Comparison of ENCODE assay signal across 31 mouse cellular contexts in genomic region chrX:11883738-11884716, GRCm38 (mm10).
DNase-seq lines count a peak whose midpoint lies in the region; ATAC-seq and TF ChIP-seq lines count a peak whose summit lies in the region.
"Had no signal": no experiment of that assay in that cellular context is flagged by ENCODE, and none has a peak within 500 bp of the region (broad histone marks: within the 10 kb centered on the region; RNA-seq: fewer than 3 reads in every experiment).

No protein-coding gene starts in this region.

- ATAC-seq in lung, embryonic 16.5 days (ENCODE audit: low read depth): peak; percentile 70
- ATAC-seq: hindbrain, postnatal 0 days; intestine, embryonic 16.5 days; liver, embryonic 12.5 days; midbrain, embryonic 16.5 days; Patski had no signal

- H3K4me3 ChIP-seq in lung, embryonic 16.5 days (ENCODE audit: low read length): no peak overlapping the region
- no peak overlapping the region for H3K4me3 ChIP-seq in lung, adult 2 months (replicated peaks; ENCODE audit: extremely low read depth, low read depth, low read length)
- H3K4me3 ChIP-seq: embryonic facial prominence, embryonic 13.5 days; erythroblast, embryonic 14.5 days; forebrain, embryonic 12.5 days; heart, embryonic 12.5 days; layer of hippocampus, adult 2 months; limb, embryonic 13.5 days; liver, embryonic 12.5 days; lung, embryonic 15.5 days; myocyte; neural tube, embryonic 13.5 days; stomach, embryonic 15.5 days had no signal

- no peaks in the 10 kb centered on the region for H3K9me3 ChIP-seq in lung, embryonic 16.5 days (ENCODE audit: control insufficient read depth, low read length)
- H3K9me3 ChIP-seq: embryonic facial prominence, embryonic 13.5 days; forebrain, embryonic 12.5 days; heart, embryonic 12.5 days; limb, embryonic 13.5 days; liver, embryonic 12.5 days; lung, embryonic 15.5 days; neural tube, embryonic 13.5 days; stomach, embryonic 15.5 days had no signal

- WGBS in lung, embryonic 16.5 days: 66% methylated on average over 10 of the region's 10 CpGs
- WGBS in lung, adult 2 months: 81% methylated on average over 10 of the region's 10 CpGs

- H3K4me1 ChIP-seq in lung, embryonic 16.5 days (replicated peaks; ENCODE audit: control insufficient read depth, insufficient read depth, low read length): peaks cover 3% of the 10 kb centered on the region; the same call in 1 of the 2 replicates
- H3K4me1 ChIP-seq in lung, adult 2 months (ENCODE audit: control insufficient read depth, insufficient read depth, low read length): no peaks in the 10 kb centered on the region
- H3K4me1 ChIP-seq: heart, embryonic 12.5 days; liver, embryonic 12.5 days; neural tube, embryonic 13.5 days; stomach, embryonic 15.5 days had no signal

- H3K27me3 ChIP-seq in lung, embryonic 16.5 days (ENCODE audit: control insufficient read depth, insufficient read depth, low read depth, low read length): no peaks in the 10 kb centered on the region
- H3K27me3 ChIP-seq: Patski; stomach, embryonic 15.5 days had no signal

- H3K27ac ChIP-seq in lung, embryonic 16.5 days (ENCODE audit: low read length): no peak overlapping the region
- H3K27ac ChIP-seq: embryonic facial prominence, embryonic 13.5 days; forebrain, embryonic 12.5 days; hindbrain, postnatal 0 days; layer of hippocampus, adult 2 months; limb, embryonic 13.5 days; liver, embryonic 12.5 days; lung, embryonic 15.5 days; neural tube, embryonic 13.5 days; stomach, embryonic 15.5 days had no signal

- no peak overlapping the region for H3K9ac ChIP-seq in lung, embryonic 16.5 days (ENCODE audit: low read length)
- H3K9ac ChIP-seq: embryonic facial prominence, embryonic 13.5 days; forebrain, embryonic 12.5 days; heart, embryonic 12.5 days; limb, embryonic 13.5 days; liver, embryonic 12.5 days; lung, embryonic 15.5 days; neural tube, embryonic 13.5 days; stomach, embryonic 15.5 days had no signal

- no peak for TF ChIP-seq POLR2A in lung, adult 2 months (IDR thresholded peaks at IDR 0.05; ENCODE audit: borderline replicate concordance, extremely low read depth, low read depth, low read length)

- no peak for DNase-seq in lung, adult 2 months
- DNase-seq in 416B (ENCODE audit: low read depth) (peak; percentile 19), NIH3T3 (ENCODE audit: low read depth) (peak; percentile 3)
- DNase-seq in retina, postnatal 1 day: peak; percentile 47
- no peak for DNase-seq in right cerebral cortex, postnatal 14 days
- DNase-seq in cerebellum, postnatal 36 days: no peak
- DNase-seq: adrenal gland, postnatal 10 days; cerebellum, adult 2 months; cerebellum, postnatal 25 days; embryo, embryonic 11 days; heart, postnatal 10 days; kidney, adult 9 months; kidney, postnatal 14 days; right cerebral cortex, adult 18-20 months; thymus, adult 2 months had no signal

- H3K4me2 ChIP-seq in lung, embryonic 16.5 days (ENCODE audit: low read depth, low read length): no peak overlapping the region
- H3K4me2 ChIP-seq: embryonic facial prominence, embryonic 13.5 days; forebrain, embryonic 12.5 days; heart, embryonic 12.5 days; limb, embryonic 13.5 days; liver, embryonic 12.5 days; lung, embryonic 15.5 days; neural tube, embryonic 13.5 days; stomach, embryonic 15.5 days had no signal

- no peak for TF ChIP-seq CTCF in lung, adult 2 months (IDR thresholded peaks at IDR 0.05; ENCODE audit: insufficient read depth, low read length)

- H3K36me3 ChIP-seq in lung, embryonic 16.5 days (ENCODE audit: control insufficient read depth, insufficient read depth, low read length): no peaks in the 10 kb centered on the region
- H3K36me3 ChIP-seq: embryonic facial prominence, embryonic 13.5 days; forebrain, embryonic 12.5 days; heart, embryonic 12.5 days; limb, embryonic 13.5 days; liver, embryonic 12.5 days; lung, embryonic 15.5 days; neural tube, embryonic 13.5 days; stomach, embryonic 15.5 days had no signal

Comparison
In these comparisons a context has a peak if more than half of its experiments do, and no peak if none do; other contexts are left out.
1. DNase-seq: peak in 416B (single experiment), NIH3T3 (single experiment) and retina, postnatal 1 day (single experiment); none in lung, adult 2 months (single experiment), right cerebral cortex, postnatal 14 days (single experiment) and cerebellum, postnatal 36 days (0 of 2).